26 mouse cellular contexts compared by ENCODE assay signal in the genomic region with DNA sequence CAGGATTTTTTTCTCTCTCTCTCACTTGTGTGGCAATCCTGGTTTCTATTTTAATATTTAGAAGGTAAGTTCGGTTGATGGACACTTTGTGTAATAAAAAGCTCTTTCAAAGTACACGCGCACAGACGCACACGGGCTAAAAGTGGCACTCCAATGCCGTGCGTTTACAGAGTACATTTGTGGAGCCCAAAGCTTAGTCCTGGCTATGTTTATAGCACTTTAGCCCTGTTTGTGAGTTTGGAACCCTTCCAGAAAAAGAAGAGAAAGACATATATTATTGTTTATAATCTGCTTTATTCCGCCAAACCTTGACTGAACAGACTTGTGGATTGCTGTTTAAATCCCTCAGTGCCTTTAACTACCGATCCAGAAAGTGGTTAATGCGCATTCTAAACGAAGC. TPM values are rescaled to one million over a fixed set of nuclear protein-coding genes. Genes with fewer than 3 reads are reported as not detected.
DNase-seq lines count a peak whose midpoint lies in the region; ATAC-seq and TF ChIP-seq lines count a peak whose summit lies in the region.
"Had no signal": no experiment of that assay in that cellular context is flagged by ENCODE, and none has a peak within 500 bp of the region (broad histone marks: within the 10 kb centered on the region; RNA-seq: fewer than 3 reads in every experiment).

No protein-coding gene starts in this region.

- H3K4me3 ChIP-seq in limb, embryonic 12.5 days (replicated peaks) = no peak overlapping the region
- H3K4me3 ChIP-seq in limb, embryonic 10.5 days = no peak overlapping the region
- no peak overlapping the region for H3K4me3 ChIP-seq in lung, embryonic 16.5 days (ENCODE audit: low read length)
- no peak overlapping the region for H3K4me3 ChIP-seq in lung, adult 2 months (replicated peaks; ENCODE audit: extremely low read depth, low read depth, low read length)
- no peak overlapping the region for H3K4me3 ChIP-seq in neural tube, embryonic 15.5 days (replicated peaks)
- H3K4me3 ChIP-seq: embryonic facial prominence, embryonic 10.5 days; embryonic facial prominence, embryonic 13.5 days; erythroblast, embryonic 14.5 days; forebrain, embryonic 12.5 days; forebrain, embryonic 15.5 days; heart, embryonic 10.5 days; heart, embryonic 13.5 days had no signal

- H3K9ac ChIP-seq in limb, embryonic 12.5 days (replicated peaks) = no peak overlapping the region
- no peak overlapping the region for H3K9ac ChIP-seq in lung, embryonic 16.5 days (ENCODE audit: low read length)
- H3K9ac ChIP-seq in neural tube, embryonic 15.5 days (replicated peaks) = no peak overlapping the region
- H3K9ac ChIP-seq: forebrain, embryonic 12.5 days; forebrain, embryonic 15.5 days; heart, embryonic 13.5 days; hindbrain, embryonic 14.5 days had no signal

- 43% methylated on average over 11 of the region's 11 CpGs for WGBS in limb, embryonic 12.5 days
- 92% methylated on average over 11 of the region's 11 CpGs for WGBS in limb, embryonic 10.5 days
- WGBS in lung, embryonic 16.5 days = 25% methylated on average over 11 of the region's 11 CpGs
- WGBS in lung, adult 2 months = 51% methylated on average over 11 of the region's 11 CpGs
- WGBS in neural tube, embryonic 15.5 days = 49% methylated on average over 11 of the region's 11 CpGs

- no peak for TF ChIP-seq POLR2A in lung, adult 2 months (IDR thresholded peaks at IDR 0.05; ENCODE audit: borderline replicate concordance, extremely low read depth, low read depth, low read length)
- no peak for TF ChIP-seq POLR2A in brain, embryonic 14.5 days (IDR thresholded peaks at IDR 0.05; ENCODE audit: borderline replicate concordance, extremely low read depth, insufficient read depth, insufficient read length, poor library complexity, severe bottlenecking)

- H3K27ac ChIP-seq in limb, embryonic 12.5 days = 0 out of 2 replicates have a peak overlapping the region, but pooled peaks have one; percentile 57
- H3K27ac ChIP-seq in limb, embryonic 10.5 days = no peak overlapping the region; the same call in 1 of the 2 replicates
- no peak overlapping the region for H3K27ac ChIP-seq in lung, embryonic 16.5 days (ENCODE audit: low read length)
- H3K27ac ChIP-seq in neural tube, embryonic 15.5 days (replicated peaks) = no peak overlapping the region
- H3K27ac ChIP-seq: embryonic facial prominence, embryonic 10.5 days; embryonic facial prominence, embryonic 13.5 days; forebrain, embryonic 12.5 days; forebrain, embryonic 15.5 days; heart, embryonic 10.5 days; heart, embryonic 13.5 days; hindbrain, embryonic 14.5 days had no signal

- peak; percentile 33; the same call in 1 of the 2 replicates for ATAC-seq in limb, embryonic 12.5 days (ENCODE audit: insufficient number of reproducible peaks, insufficient read depth, low FRiP score, low TSS enrichment, low read depth)
- 0 out of 2 replicates have a peak, but pooled peaks have one; percentile 52 for ATAC-seq in lung, embryonic 16.5 days (ENCODE audit: low read depth)
- ATAC-seq in neural tube, embryonic 15.5 days (ENCODE audit: low FRiP score) = peak; percentile 50
- ATAC-seq: activated CD4-positive, CD25-positive, alpha-beta regulatory T cell, adult 4 months had no signal

- TF ChIP-seq CTCF in lung, adult 2 months (IDR thresholded peaks at IDR 0.05; ENCODE audit: insufficient read depth, low read length) = no peak
- TF ChIP-seq CTCF in brain, embryonic 14.5 days (IDR thresholded peaks at IDR 0.05; ENCODE audit: borderline replicate concordance, extremely low read depth, insufficient read depth, insufficient read length) = no peak

- no peak overlapping the region for H3K4me2 ChIP-seq in limb, embryonic 12.5 days
- H3K4me2 ChIP-seq in lung, embryonic 16.5 days (ENCODE audit: low read depth, low read length) = no peak overlapping the region
- no peak overlapping the region for H3K4me2 ChIP-seq in neural tube, embryonic 15.5 days
- H3K4me2 ChIP-seq: embryonic facial prominence, embryonic 13.5 days; forebrain, embryonic 12.5 days; forebrain, embryonic 15.5 days; heart, embryonic 13.5 days; hindbrain, embryonic 14.5 days had no signal

- no peaks in the 10 kb centered on the region for H3K27me3 ChIP-seq in limb, embryonic 12.5 days
- H3K27me3 ChIP-seq in limb, embryonic 10.5 days (ENCODE audit: low read depth, poor library complexity, severe bottlenecking) = no peaks in the 10 kb centered on the region
- no peaks in the 10 kb centered on the region for H3K27me3 ChIP-seq in lung, embryonic 16.5 days (ENCODE audit: control insufficient read depth, insufficient read depth, low read depth, low read length)
- no peaks in the 10 kb centered on the region for H3K27me3 ChIP-seq in neural tube, embryonic 15.5 days (replicated peaks)
- H3K27me3 ChIP-seq: embryonic facial prominence, embryonic 13.5 days; forebrain, embryonic 12.5 days; forebrain, embryonic 15.5 days; heart, embryonic 13.5 days had no signal

- H3K9me3 ChIP-seq in limb, embryonic 12.5 days = no peaks in the 10 kb centered on the region
- H3K9me3 ChIP-seq in limb, embryonic 10.5 days (replicated peaks) = no peaks in the 10 kb centered on the region
- no peaks in the 10 kb centered on the region for H3K9me3 ChIP-seq in lung, embryonic 16.5 days (ENCODE audit: control insufficient read depth, low read length)
- H3K9me3 ChIP-seq in neural tube, embryonic 15.5 days (replicated peaks) = no peaks in the 10 kb centered on the region
- H3K9me3 ChIP-seq: embryonic facial prominence, embryonic 10.5 days; embryonic facial prominence, embryonic 13.5 days; forebrain, embryonic 12.5 days; forebrain, embryonic 15.5 days; heart, embryonic 10.5 days; heart, embryonic 13.5 days had no signal

- no peaks in the 10 kb centered on the region for H3K36me3 ChIP-seq in limb, embryonic 12.5 days
- 0 out of 2 replicates have a peak, but pooled peaks cover 3% of the 10 kb centered on the region for H3K36me3 ChIP-seq in limb, embryonic 10.5 days
- H3K36me3 ChIP-seq in lung, embryonic 16.5 days (ENCODE audit: control insufficient read depth, insufficient read depth, low read length) = no peaks in the 10 kb centered on the region
- no peaks in the 10 kb centered on the region for H3K36me3 ChIP-seq in neural tube, embryonic 15.5 days
- H3K36me3 ChIP-seq: embryonic facial prominence, embryonic 10.5 days; embryonic facial prominence, embryonic 13.5 days; forebrain, embryonic 12.5 days; forebrain, embryonic 15.5 days; heart, embryonic 10.5 days; heart, embryonic 13.5 days had no signal

- peaks cover 18% of the 10 kb centered on the region for H3K4me1 ChIP-seq in limb, embryonic 12.5 days (replicated peaks)
- H3K4me1 ChIP-seq in limb, embryonic 10.5 days = peaks cover 14% of the 10 kb centered on the region
- H3K4me1 ChIP-seq in lung, embryonic 16.5 days (replicated peaks; ENCODE audit: control insufficient read depth, insufficient read depth, low read length) = peaks cover 8% of the 10 kb centered on the region; the same call in 1 of the 2 replicates
- no peaks in the 10 kb centered on the region for H3K4me1 ChIP-seq in lung, adult 2 months (ENCODE audit: control insufficient read depth, insufficient read depth, low read length)
- peaks cover 17% of the 10 kb centered on the region for H3K4me1 ChIP-seq in neural tube, embryonic 15.5 days
- H3K4me1 ChIP-seq: embryonic facial prominence, embryonic 10.5 days; heart, embryonic 10.5 days had no signal

- DNase-seq in limb, embryonic 10.5 days (ENCODE audit: low spot score) = no peak
- DNase-seq in lung, adult 2 months = no peak
- DNase-seq in brain, embryonic 14.5 days (ENCODE audit: low read depth) = peak; percentile 53
- DNase-seq in right cerebral cortex, postnatal 14 days = no peak
- DNase-seq: adrenal gland, adult 8-10 months; adrenal gland, postnatal 25 days; cerebellum, adult 18-20 months; cerebellum, adult 9-11 months; cerebellum, postnatal 25 days; gastrocnemius, postnatal 25 days; heart, adult 18-20 months; heart, postnatal 14 days; heart, postnatal 4 days had no signal

RNA-seq across cellular contexts. Expression of gene Lhx4, which starts 58.5 kb away (rescaled TPM):
- polyA plus RNA-seq in limb, embryonic 12.5 days (2016; fragmentation: Nextera tagmentation; extraction: Ambion mirVana) = not detected in 2 replicates
- polyA plus RNA-seq in limb, embryonic 10.5 days (2016; fragmentation: Nextera tagmentation; extraction: Ambion mirVana) = 0.23 TPM in 1 of 2 replicates, not detected in the other
- polyA plus RNA-seq in lung, embryonic 16.5 days (2015; fragmentation: Nextera tagmentation; extraction: Ambion mirVana) = 0.04 TPM in 1 of 2 replicates, not detected in the other
- polyA plus RNA-seq in lung, adult 2 months (2012; rRNA removed) = not detected in 2 replicates
- polyA plus RNA-seq in brain, embryonic 14.5 days (2012; rRNA removed) = 0.97 and 2.7 TPM in 2 replicates
- polyA plus RNA-seq in neural tube, embryonic 15.5 days (2015; fragmentation: Nextera tagmentation; extraction: Ambion mirVana) = 3.5 and 5.0 TPM in 2 replicates
- polyA plus RNA-seq: embryonic facial prominence, embryonic 13.5 days; erythroblast, embryonic 14.5 days; heart, embryonic 10.5 days; heart, embryonic 13.5 days; heart, embryonic 16.5 days had no signal
